Mouse (Mus musculus) urinary bladder, postnatal 36 days (tissue): ENCODE data around the gene Iapp.
"Not testable (repeated sequence)": the region's sequence is repeated elsewhere in the genome, so short reads cannot be mapped to it uniquely, and the experiment has no call there.

Experiments used
- DNase-seq, 2 experiments: peaks; one replicate each; pipeline ENCODE4 v3.0.0; 2022; ENCODE audit warnings: low spot score in 2 of 2, mixed read lengths in 1 of 2

Iapp gene

DNA sequence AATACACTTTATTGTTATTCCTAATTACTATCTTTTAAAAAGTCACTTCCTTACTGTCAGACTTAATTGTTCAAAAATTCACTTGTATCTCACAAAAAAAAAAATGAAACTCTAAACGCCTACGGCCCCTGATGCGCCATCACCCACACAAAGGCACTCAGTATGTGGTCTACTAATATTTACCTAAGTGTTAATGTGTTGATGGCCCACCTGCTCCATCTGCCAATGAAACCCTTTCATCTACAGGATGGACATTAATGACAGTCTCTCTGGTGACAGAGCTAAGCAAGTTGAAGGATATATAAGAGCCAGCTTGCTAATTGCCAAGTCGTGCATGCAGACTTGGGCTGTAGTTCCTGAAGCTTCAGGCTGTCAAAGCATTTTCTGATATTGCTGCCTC, at the start of gene Iapp:
Iapp (plus strand) TSS at position 326 of the 400 bp plus-strand sequence.
- no peak for DNase-seq

GRCm38 (mm10) chr6:142250738-142251307, 47.4 kb upstream of the Iapp start:
- DNase-seq = not testable (repeated sequence)

GRCm38 (mm10) chr6:142275721-142276442, 22.3 kb upstream of the Iapp start:
- no peak for DNase-seq

DNA sequence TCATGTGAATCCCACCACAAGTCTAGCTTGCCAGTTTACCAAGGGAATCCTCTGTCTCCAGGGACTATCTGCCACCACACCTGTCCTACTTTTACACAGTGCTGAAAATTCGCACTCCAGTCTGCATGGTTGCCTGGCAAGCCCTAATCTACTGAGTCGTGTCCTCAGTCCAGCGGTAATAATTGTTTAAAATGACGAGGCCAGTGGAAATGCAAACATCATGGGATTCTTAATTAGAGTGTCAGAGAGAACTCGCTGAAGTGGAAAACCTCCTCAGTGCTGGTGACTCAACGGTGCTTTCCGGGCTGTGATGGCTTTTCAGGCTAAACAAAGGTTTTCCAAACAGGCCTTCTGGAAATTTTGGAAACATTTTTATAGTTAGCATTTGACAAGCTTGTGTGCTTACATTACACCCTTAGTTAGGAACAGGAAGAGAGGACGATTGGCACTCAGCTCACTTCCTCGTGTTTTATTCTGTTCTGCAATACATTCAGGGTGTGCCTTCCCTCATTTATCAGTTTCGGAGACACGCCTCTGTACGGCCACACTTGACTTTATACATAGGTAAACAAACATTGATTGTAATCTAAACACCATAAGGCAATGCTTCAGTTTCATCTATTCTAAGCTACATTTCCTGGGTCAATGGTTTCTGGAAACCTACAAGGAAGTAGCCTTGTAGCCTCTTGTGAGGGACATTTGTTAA, 8.7 kb upstream of the Iapp start:
- no peak for DNase-seq

DNA sequence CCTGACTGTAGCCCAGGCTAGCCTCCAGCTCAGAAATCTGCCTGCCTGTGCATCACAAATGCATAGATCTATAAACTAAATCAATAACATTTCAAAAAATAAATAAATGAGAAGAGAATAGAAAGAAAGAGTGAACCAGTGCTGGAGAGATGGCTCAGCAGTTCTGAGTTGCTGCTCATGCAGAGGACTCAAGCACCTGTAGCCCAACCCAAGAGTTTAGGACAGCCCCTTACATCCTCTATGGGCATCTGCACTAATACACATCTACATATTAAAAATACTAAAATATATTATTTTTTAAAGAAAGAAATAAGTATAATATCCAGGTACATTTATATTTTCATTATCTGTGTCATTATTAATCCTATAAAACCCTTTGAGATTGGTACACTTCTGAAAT, 6.9 kb downstream of the Iapp start:
- DNase-seq = no peak

- no peak for DNase-seq
Measured at GRCm38 (mm10) chr6:142314285-142314684, 16.1 kb downstream of the Iapp start.

GRCm38 (mm10) chr6:142317106-142317505, 18.9 kb downstream of the Iapp start:
- DNase-seq = no peak

DNA sequence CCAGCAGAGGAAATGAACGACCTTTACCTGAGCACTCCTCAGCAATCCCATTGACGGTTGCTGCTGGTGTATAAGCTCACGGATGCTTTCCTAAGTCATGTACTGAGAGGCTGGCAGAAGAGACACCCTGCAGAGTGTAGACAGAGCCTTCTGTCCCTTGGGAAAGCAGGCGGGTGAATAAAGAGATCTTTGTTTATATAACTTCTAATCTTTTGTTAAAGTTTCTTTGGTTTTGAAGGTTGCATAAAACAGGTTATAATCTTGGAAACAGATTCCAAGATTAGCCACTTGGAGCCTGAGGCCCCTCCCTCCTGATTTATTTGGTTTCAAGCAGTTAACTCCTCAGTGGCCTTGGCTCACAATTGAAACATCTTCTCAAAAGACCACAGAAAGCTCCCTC, 24.7 kb downstream of the Iapp start, which contains the start of gene Slco1a5:
Slco1a5 (minus strand) TSS at position 101 of the 400 bp plus-strand sequence.
- no peak for DNase-seq

GRCm38 (mm10) chr6:142326598-142326997, 28.4 kb downstream of the Iapp start:
- no peak for DNase-seq

DNA sequence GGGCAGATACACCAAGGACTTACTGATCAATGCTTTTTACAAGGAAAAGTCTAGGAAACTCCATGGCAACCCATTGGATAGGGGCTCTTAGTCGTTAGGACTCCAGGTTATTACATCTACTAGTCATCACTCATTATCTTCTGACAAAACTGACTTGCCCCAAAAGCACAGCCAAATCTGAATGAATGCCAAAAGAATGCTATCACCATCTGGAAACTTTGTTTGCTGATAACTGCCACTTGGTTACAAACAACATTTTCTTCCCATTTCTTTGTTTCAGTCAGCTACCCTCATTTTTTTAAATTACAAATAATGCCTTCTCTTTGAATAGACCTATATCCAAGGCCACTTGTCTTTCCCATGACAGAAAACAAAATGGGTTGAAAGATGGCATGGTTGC, 31.0 kb downstream of the Iapp start:
- DNase-seq = no peak

DNA sequence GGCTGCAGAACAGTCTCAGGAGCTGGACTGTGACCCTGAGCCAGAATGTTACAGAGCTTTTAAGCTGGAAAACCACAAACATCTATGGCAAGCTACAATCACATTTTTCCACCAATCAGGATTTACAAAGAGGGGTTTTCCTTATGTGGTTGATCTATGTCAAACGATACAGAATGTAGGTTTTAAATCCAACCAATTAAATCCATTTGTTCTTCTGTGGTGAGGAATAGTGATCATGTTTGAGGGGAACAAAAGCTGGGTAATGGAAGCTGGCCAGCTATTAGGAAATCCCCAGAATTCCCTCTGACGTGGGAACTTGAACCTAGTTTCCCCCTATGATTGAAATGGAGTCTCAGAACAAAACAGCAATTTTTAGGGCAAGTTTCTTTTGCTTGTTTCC, 40.7 kb downstream of the Iapp start:
- DNase-seq = no peak

DNA sequence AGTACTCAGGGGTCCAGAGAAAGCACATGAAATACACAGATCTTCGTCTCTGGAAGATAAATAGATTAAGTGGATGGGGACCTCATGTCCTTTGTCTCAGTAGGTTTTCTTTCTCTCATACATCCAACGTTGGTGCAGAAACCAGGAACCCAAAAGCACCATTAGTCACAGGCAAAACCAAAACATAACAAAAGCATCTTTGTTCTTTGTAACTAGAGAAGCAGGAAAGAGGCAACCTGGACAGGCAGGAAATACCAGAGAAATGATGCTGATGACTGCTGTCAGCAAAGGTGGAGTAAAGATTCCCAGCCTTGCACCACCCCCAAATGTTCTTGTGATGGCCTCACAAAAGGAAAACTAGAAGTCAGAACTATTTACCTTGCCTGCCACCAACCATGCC, 41.4 kb downstream of the Iapp start:
- no peak for DNase-seq

DNA sequence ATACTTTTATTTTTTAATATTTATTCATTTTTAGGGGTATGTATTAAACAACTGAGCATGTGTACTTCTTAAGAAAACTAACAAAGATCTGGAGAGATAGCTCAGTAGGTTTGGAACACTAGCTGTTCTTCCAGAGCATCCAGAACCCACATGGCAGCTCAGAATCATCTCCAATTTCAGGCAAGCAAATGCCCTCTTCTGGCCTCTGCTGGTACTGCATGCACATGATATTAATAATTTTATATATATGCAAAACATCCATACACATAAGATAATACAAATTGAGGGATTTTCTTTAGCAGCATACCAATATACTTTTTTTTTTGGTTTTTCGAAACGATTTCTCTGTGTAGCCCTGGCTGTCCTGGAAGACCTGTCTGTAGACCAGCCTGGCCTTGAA, 45.3 kb downstream of the Iapp start:
- DNase-seq = peak in 1 of 2 experiments; percentile 16

DNA sequence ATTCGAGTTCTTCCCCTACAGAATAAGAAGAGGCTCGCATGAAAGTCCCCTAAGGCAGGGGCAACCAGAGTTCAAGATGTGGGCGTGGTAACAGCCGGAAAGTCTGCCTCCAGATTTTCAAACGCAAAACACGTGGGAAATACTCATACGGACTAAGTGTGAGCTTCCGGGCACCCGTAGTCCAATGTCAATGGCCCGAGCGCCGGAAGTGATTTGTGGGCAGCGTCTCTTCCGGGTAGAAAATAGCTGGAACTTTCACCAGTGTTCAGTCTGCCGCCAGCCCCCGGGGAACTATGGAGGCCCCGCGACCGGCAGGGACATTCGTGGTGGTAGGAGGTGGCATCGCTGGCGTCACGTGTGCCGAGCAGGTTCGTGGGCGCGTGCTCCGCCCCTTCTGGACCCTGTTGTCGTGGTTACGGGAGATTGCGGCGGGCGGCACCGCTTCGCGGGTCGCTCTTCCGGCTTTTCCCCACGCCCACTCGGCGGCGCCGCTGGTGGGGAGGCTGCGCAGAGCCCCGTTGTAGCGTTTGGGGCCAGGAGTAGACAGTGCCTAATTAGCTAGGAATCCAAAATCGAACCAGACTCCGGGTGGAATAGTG, 47.3 kb downstream of the Iapp start, which contains the start of gene Pyroxd1:
Pyroxd1 (plus strand) TSS at position 215 of the 599 bp plus-strand sequence.
- DNase-seq = peak; percentile 78 to 82

- DNase-seq = no peak
Measured at GRCm38 (mm10) chr6:142346181-142347110, 48.2 kb downstream of the Iapp start.

DNA sequence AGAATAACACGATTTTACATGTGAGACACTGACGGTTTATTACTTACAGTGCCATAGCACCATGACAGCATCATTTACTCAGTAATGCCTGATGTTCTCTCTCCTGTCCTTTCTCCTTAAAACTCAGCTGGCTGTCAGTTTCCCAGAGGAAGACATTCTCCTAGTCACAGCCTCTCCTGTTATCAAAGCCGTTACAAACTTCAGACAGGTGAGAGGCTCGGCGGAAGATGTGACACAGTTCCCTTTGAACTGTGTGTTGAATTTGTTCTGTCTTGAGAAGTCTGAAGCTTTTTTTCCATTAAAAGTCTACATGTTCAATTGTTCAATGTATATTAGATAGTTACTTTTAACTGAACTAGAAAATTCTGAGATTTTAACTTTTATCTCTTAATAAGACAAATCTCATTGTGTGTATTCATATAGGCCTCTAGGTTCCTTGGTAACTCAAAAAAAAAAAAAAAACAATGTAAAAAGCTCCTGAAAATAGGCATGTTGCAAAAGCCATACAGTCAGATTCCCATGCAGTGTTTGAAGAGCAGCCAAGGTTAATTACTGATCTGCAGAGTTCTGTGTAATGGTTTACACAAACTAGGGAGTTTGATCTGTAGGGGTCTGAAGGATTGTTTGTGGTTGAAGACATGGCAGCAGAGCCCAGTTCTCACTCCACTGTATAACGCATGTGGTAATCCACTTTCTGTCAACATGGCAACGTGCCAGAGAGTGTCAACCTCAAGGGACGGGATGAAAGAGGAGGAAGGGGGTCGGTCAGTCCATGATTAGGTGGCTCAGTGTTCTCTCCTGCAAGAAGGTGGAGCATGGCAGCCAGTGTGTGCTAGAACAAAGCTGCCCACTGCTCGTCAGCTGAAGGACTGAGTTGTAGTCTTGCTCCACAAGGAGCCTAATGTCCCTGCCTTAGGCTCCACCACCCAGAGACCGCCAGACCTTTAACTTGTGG, 49.5 kb downstream of the Iapp start:
- no peak for DNase-seq

- not testable (repeated sequence) for DNase-seq
Measured at GRCm38 (mm10) chr6:142352099-142352498, 53.9 kb downstream of the Iapp start.
